Mouse (Mus musculus): ENCODE results near the gene Gpd1l. TPM values are rescaled to one million over a fixed set of nuclear protein-coding genes. Genes with fewer than 3 reads are reported as not detected.

Gpd1l gene
- polyA plus RNA-seq, 1 experiment: 19.5 TPM

DNA sequence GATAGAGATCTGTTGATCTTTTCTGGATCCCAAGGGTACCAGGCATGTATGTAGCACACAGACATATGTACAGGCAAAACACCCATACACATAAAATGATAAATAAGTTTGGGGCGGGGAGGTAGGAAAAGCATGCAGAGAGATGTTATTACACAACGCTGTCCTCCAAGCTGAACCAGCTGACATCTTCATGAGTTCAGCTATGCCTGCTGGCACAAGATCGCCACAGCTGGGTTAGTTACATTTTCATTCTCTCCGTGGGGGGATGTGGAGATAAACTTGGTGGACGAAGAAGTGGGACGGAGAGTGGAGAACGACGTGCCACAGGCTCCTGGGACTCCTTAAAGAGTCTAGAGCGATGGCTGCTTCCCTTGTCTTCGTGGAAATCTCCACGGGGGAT is 40.8 kb downstream of the Gpd1l start:
- no peaks in the 10 kb centered on the region for H3K27me3 ChIP-seq (ENCODE audit: control insufficient read depth, insufficient read depth, insufficient read length)
- H3K4me3 ChIP-seq: no peak overlapping the region
- no peak overlapping the region for H3K4me2 ChIP-seq (ENCODE audit: low read depth)
- no peak overlapping the region for H3ac ChIP-seq (ENCODE audit: control insufficient read depth, insufficient read length)
- H3K36me3 ChIP-seq (ENCODE audit: control insufficient read depth, insufficient read depth): no peaks in the 10 kb centered on the region
- H3K79me2 ChIP-seq (ENCODE audit: control insufficient read depth, insufficient read depth): no peaks in the 10 kb centered on the region
- no peak for TF ChIP-seq MYOD1 (IDR thresholded peaks at IDR 0.05; ENCODE audit: control insufficient read depth in 1 of 3, insufficient read length in 2 of 3, low read depth in 2 of 3)
- TF ChIP-seq USF1 (IDR thresholded peaks at IDR 0.05; ENCODE audit: low read depth): no peak
- no peak for TF ChIP-seq POLR2A (IDR thresholded peaks at IDR 0.05; ENCODE audit: insufficient read length, low read depth)
- TF ChIP-seq E2F4 (IDR thresholded peaks at IDR 0.05; ENCODE audit: insufficient read depth): no peak
- TF ChIP-seq MYOG (IDR thresholded peaks at IDR 0.05; ENCODE audit: control insufficient read depth in 1 of 3, insufficient read depth in 1 of 3, insufficient read length in 2 of 3, low read depth in 2 of 3): no peak
- TF ChIP-seq REST (IDR thresholded peaks at IDR 0.05; ENCODE audit: insufficient read depth, insufficient read length): no peak
- TF ChIP-seq MAX (IDR thresholded peaks at IDR 0.05; ENCODE audit: low read depth): no peak
- TF ChIP-seq TCF3 (IDR thresholded peaks at IDR 0.05; ENCODE audit: insufficient read length, low read depth): no peak
- TF ChIP-seq SRF (IDR thresholded peaks at IDR 0.05; ENCODE audit: control insufficient read depth, insufficient read length, low read depth): no peak
- TF ChIP-seq CEBPB (IDR thresholded peaks at IDR 0.05; ENCODE audit: insufficient read depth, poor library complexity, severe bottlenecking): no peak
- no peak for TF ChIP-seq POLR2AphosphoS2 (IDR thresholded peaks at IDR 0.05; ENCODE audit: insufficient read length, low read depth)
- TF ChIP-seq TCF12 (IDR thresholded peaks at IDR 0.05; ENCODE audit: insufficient read depth, poor library complexity, severe bottlenecking): no peak

DNA sequence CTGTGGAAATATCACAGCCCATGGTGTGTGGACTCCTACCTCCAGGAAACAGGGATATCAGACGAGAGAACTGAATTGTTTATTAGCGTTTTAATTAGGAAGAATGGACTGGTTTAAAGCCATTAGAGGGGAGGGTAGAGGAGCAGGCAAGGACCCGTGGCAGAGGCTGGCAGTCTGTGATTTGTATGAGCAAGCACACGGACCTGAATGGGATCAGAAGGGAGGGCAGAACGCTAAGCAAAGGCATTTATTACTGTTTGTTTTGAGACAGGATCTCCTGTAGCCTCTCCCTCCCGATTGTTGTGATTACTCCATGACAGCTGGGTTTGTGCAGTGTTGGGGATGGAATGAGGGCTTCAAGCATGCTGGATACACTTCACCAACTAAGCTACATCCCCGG is 43.4 kb downstream of the Gpd1l start:
- no peak for TF ChIP-seq POLR2A (IDR thresholded peaks at IDR 0.05; ENCODE audit: insufficient read length, low read depth)
- TF ChIP-seq SRF (IDR thresholded peaks at IDR 0.05; ENCODE audit: control insufficient read depth, insufficient read length, low read depth): no peak
- TF ChIP-seq MYOG (IDR thresholded peaks at IDR 0.05; ENCODE audit: control insufficient read depth in 1 of 3, insufficient read depth in 1 of 3, insufficient read length in 2 of 3, low read depth in 2 of 3): peak in 1 of 3 experiments; percentile 7
- no peak for TF ChIP-seq E2F4 (IDR thresholded peaks at IDR 0.05; ENCODE audit: insufficient read depth)
- TF ChIP-seq USF1 (IDR thresholded peaks at IDR 0.05; ENCODE audit: low read depth): no peak
- TF ChIP-seq MAX (IDR thresholded peaks at IDR 0.05; ENCODE audit: low read depth): no peak
- no peaks in the 10 kb centered on the region for H3K27me3 ChIP-seq (ENCODE audit: control insufficient read depth, insufficient read depth, insufficient read length)
- H3ac ChIP-seq (ENCODE audit: control insufficient read depth, insufficient read length): no peak overlapping the region
- no peaks in the 10 kb centered on the region for H3K79me2 ChIP-seq (ENCODE audit: control insufficient read depth, insufficient read depth)
- H3K4me3 ChIP-seq: no peak overlapping the region
- H3K4me2 ChIP-seq (ENCODE audit: low read depth): no peak overlapping the region
- H3K36me3 ChIP-seq (ENCODE audit: control insufficient read depth, insufficient read depth): no peaks in the 10 kb centered on the region

DNA sequence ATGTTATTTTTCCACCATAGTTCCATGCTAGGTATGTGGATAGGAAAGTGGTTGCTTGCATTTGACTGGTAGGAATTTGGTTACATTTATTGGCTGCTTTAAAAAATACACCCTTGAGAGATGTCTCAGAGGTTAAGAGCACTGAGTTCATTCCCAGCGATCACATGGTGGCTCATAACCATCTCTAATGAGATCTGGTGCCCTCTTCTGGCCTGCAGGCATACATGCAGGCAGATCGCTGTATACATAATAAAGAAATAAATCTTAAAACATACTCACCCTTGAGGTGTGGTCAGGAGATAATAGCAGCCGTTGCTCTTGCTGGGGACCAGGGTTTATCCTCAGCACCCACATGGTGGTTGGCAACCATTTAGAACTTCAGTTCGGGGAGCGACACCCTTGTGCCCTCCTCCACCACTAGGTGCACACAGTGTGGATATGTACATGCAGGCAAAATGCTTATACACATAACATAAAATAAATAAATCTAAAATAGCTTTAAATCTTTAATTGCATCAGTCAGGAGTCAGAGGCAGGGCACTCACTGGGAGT is 44.9 kb downstream of the Gpd1l start:
- no peak overlapping the region for H3ac ChIP-seq (ENCODE audit: control insufficient read depth, insufficient read length)

DNA sequence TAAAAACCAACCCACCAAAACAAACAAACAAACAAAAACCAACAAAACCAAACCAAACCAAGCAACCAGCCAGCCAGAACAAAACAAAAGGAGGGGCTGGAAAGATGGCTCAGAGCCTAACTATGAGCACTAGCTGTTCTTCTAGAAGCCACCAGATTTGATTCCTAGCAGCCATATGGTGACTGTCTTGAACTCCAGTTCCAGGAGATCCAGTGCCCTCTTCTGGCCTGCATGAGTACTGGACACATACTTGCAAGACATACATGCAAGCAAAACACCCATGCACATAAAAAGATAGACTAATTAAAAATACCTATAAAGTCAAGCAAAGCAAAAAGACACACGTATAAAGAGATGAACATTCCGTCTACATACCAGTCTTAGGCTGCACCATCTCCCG is 46.1 kb downstream of the Gpd1l start:
- Histone ChIP-seq H3K27me3 (ENCODE audit: control insufficient read depth, insufficient read depth, insufficient read length) (no peaks in the 10 kb centered on the region), H3K36me3 (ENCODE audit: control insufficient read depth, insufficient read depth) (no peaks in the 10 kb centered on the region), H3ac (ENCODE audit: control insufficient read depth, insufficient read length) (no peak overlapping the region), H3K4me2 (ENCODE audit: low read depth) (no peak overlapping the region), H3K4me3 (no peak overlapping the region), H3K79me2 (ENCODE audit: control insufficient read depth, insufficient read depth) (no peaks in the 10 kb centered on the region)
- TF ChIP-seq E2F4 (IDR thresholded peaks at IDR 0.05; ENCODE audit: insufficient read depth): no peak
- TF ChIP-seq SRF (IDR thresholded peaks at IDR 0.05; ENCODE audit: control insufficient read depth, insufficient read length, low read depth): no peak
- TF ChIP-seq POLR2A (IDR thresholded peaks at IDR 0.05; ENCODE audit: insufficient read length, low read depth): no peak
- TF ChIP-seq TCF3 (IDR thresholded peaks at IDR 0.05; ENCODE audit: insufficient read length, low read depth): no peak
- no peak for TF ChIP-seq TCF12 (IDR thresholded peaks at IDR 0.05; ENCODE audit: insufficient read depth, poor library complexity, severe bottlenecking)
- TF ChIP-seq MAX (IDR thresholded peaks at IDR 0.05; ENCODE audit: low read depth): no peak
- TF ChIP-seq POLR2AphosphoS2 (IDR thresholded peaks at IDR 0.05; ENCODE audit: insufficient read length, low read depth): no peak
- TF ChIP-seq MYOD1 (IDR thresholded peaks at IDR 0.05; ENCODE audit: control insufficient read depth in 1 of 3, insufficient read length in 2 of 3, low read depth in 2 of 3): no peak
- no peak for TF ChIP-seq REST (IDR thresholded peaks at IDR 0.05; ENCODE audit: insufficient read depth, insufficient read length)
- TF ChIP-seq MYOG (IDR thresholded peaks at IDR 0.05; ENCODE audit: control insufficient read depth in 1 of 3, insufficient read depth in 1 of 3, insufficient read length in 2 of 3, low read depth in 2 of 3): no peak
- TF ChIP-seq CEBPB (IDR thresholded peaks at IDR 0.05; ENCODE audit: insufficient read depth, poor library complexity, severe bottlenecking): no peak
- TF ChIP-seq USF1 (IDR thresholded peaks at IDR 0.05; ENCODE audit: low read depth): no peak

More for the DNA sequence above, 44.9 kb downstream of the Gpd1l start:
- Histone ChIP-seq H3K27me3 (ENCODE audit: control insufficient read depth, insufficient read depth, insufficient read length) (no peaks in the 10 kb centered on the region), H3K36me3 (ENCODE audit: control insufficient read depth, insufficient read depth) (no peaks in the 10 kb centered on the region), H3K4me2 (ENCODE audit: low read depth) (no peak overlapping the region), H3K4me3 (no peak overlapping the region), H3K79me2 (ENCODE audit: control insufficient read depth, insufficient read depth) (no peaks in the 10 kb centered on the region)
- TF ChIP-seq POLR2A (IDR thresholded peaks at IDR 0.05; ENCODE audit: insufficient read length, low read depth) (no peak), REST (IDR thresholded peaks at IDR 0.05; ENCODE audit: insufficient read depth, insufficient read length) (no peak), TCF3 (IDR thresholded peaks at IDR 0.05; ENCODE audit: insufficient read length, low read depth) (no peak), POLR2AphosphoS2 (IDR thresholded peaks at IDR 0.05; ENCODE audit: insufficient read length, low read depth) (no peak), MYOD1 (IDR thresholded peaks at IDR 0.05; ENCODE audit: control insufficient read depth in 1 of 3, insufficient read length in 2 of 3, low read depth in 2 of 3) (no peak), USF1 (IDR thresholded peaks at IDR 0.05; ENCODE audit: low read depth) (no peak), TCF12 (IDR thresholded peaks at IDR 0.05; ENCODE audit: insufficient read depth, poor library complexity, severe bottlenecking) (no peak), MAX (IDR thresholded peaks at IDR 0.05; ENCODE audit: low read depth) (no peak), E2F4 (IDR thresholded peaks at IDR 0.05; ENCODE audit: insufficient read depth) (no peak), SRF (IDR thresholded peaks at IDR 0.05; ENCODE audit: control insufficient read depth, insufficient read length, low read depth) (no peak), MYOG (IDR thresholded peaks at IDR 0.05; ENCODE audit: control insufficient read depth in 1 of 3, insufficient read depth in 1 of 3, insufficient read length in 2 of 3, low read depth in 2 of 3) (no peak), CEBPB (IDR thresholded peaks at IDR 0.05; ENCODE audit: insufficient read depth, poor library complexity, severe bottlenecking) (no peak)

Data from myocyte (in vitro differentiated cells).